Comparison of ENCODE assay signal across 22 mouse cellular contexts in genomic region chr16:9997931-9998330, GRCm38 (mm10). TPM values are rescaled to one million over a fixed set of nuclear protein-coding genes. Genes with fewer than 3 reads are reported as not detected.
DNase-seq lines count a peak whose midpoint lies in the region; ATAC-seq and TF ChIP-seq lines count a peak whose summit lies in the region.
"Had no signal": no experiment of that assay in that cellular context is flagged by ENCODE, and none has a peak within 500 bp of the region (broad histone marks: within the 10 kb centered on the region; RNA-seq: fewer than 3 reads in every experiment).

No protein-coding gene starts in this region.

- no peaks in the 10 kb centered on the region for H3K9me3 ChIP-seq in liver, embryonic 14.5 days (ENCODE audit: control insufficient read depth, low read length)
- H3K9me3 ChIP-seq: forebrain, embryonic 13.5 days; heart, embryonic 15.5 days; limb, embryonic 12.5 days; liver, embryonic 15.5 days had no signal

- intact Hi-C loops in gastrocnemius, adult 2 months (cut with DNase I), result loop anchor here (10.0 kb wide), 1 partner anchor 993 kb away; no protein-coding TSS in a partner anchor
- intact Hi-C loops in gastrocnemius, postnatal 14 days (cut with DNase I; ENCODE audit: low total_unique reads), result loop anchor here (10.0 kb wide), 1 partner anchor 983 kb away; no protein-coding TSS in a partner anchor

- peaks cover 35% of the 10 kb centered on the region for H3K27me3 ChIP-seq in liver, embryonic 14.5 days (ENCODE audit: control insufficient read depth, insufficient read depth, low read length)

- peak; percentile 6; the same call in 1 of the 2 replicates for TF ChIP-seq CTCF in gastrocnemius, adult 2 months (IDR thresholded peaks at IDR 0.05)
- TF ChIP-seq CTCF in liver, embryonic 14.5 days (IDR thresholded peaks at IDR 0.05; ENCODE audit: low read depth), result 0 out of 2 replicates have a peak, but pooled peaks have one; percentile 24

- DNase-seq in gastrocnemius, adult 2 months, result no peak
- DNase-seq in gastrocnemius, postnatal 14 days, result no peak
- no peak for DNase-seq in liver, embryonic 14.5 days (ENCODE audit: low read depth in 3 of 3, low spot score in 3 of 3)
- no peak for DNase-seq in liver
- peak; percentile 17 for DNase-seq in A20 (ENCODE audit: low read depth, low spot score)
- DNase-seq in ZHBTc4 (ENCODE audit: low read depth, low spot score), result peak; percentile 27
- no peak for DNase-seq in urinary bladder, postnatal 36 days (ENCODE audit: low spot score in 2 of 2)
- DNase-seq: adrenal gland, postnatal 36 days; B cell, adult 2 months; gastrocnemius, postnatal 25 days; kidney, adult 8-10 months; layer of hippocampus, adult 9-11 months; lung, postnatal 36 days; right cerebral cortex, postnatal 25 days had no signal

- H3K27ac ChIP-seq in gastrocnemius, adult 2 months, result no peak overlapping the region
- H3K27ac ChIP-seq in liver, embryonic 14.5 days, result no peak overlapping the region
- H3K27ac ChIP-seq: forebrain, embryonic 13.5 days; heart, embryonic 15.5 days; limb, embryonic 12.5 days; liver, embryonic 15.5 days had no signal

- ATAC-seq in liver, embryonic 14.5 days (ENCODE audit: insufficient read depth), result no peak
- ATAC-seq: forebrain, embryonic 13.5 days; Patski had no signal

- H3K36me3 ChIP-seq in liver, embryonic 14.5 days (replicated peaks; ENCODE audit: control insufficient read depth, insufficient read depth, low read depth), result no peaks in the 10 kb centered on the region
- H3K36me3 ChIP-seq: heart, embryonic 15.5 days; limb, embryonic 12.5 days; liver, embryonic 15.5 days had no signal

- H3K9ac ChIP-seq in liver, embryonic 14.5 days (replicated peaks), result no peak overlapping the region
- H3K9ac ChIP-seq: forebrain, embryonic 13.5 days; heart, embryonic 15.5 days; limb, embryonic 12.5 days; liver, embryonic 15.5 days had no signal

- no peaks in the 10 kb centered on the region for H3K4me1 ChIP-seq in liver, embryonic 14.5 days (replicated peaks; ENCODE audit: control insufficient read depth in 2 of 2, insufficient read depth in 2 of 2, low read length in 1 of 2)

- H3K4me2 ChIP-seq in liver, embryonic 14.5 days (ENCODE audit: low read depth), result no peak overlapping the region
- H3K4me2 ChIP-seq: forebrain, embryonic 13.5 days; heart, embryonic 15.5 days; limb, embryonic 12.5 days; liver, embryonic 15.5 days had no signal

- no peak overlapping the region for H3K4me3 ChIP-seq in gastrocnemius, adult 2 months
- H3K4me3 ChIP-seq in liver, embryonic 14.5 days (ENCODE audit: insufficient read depth in 1 of 2, low read depth in 2 of 2, low read length in 2 of 2), result no peak overlapping the region
- H3K4me3 ChIP-seq: forebrain, embryonic 13.5 days; heart, embryonic 15.5 days; limb, embryonic 12.5 days; liver, embryonic 15.5 days had no signal

- TF ChIP-seq EP300 in liver, embryonic 14.5 days (IDR thresholded peaks at IDR 0.05; ENCODE audit: low read depth), result no peak

RNA-seq across cellular contexts. Expression of gene Grin2a, which starts 2.6 kb away (rescaled TPM):
- under 1 TPM in 1 of 2 experiments, not detected in 1; 0.14 TPM for total RNA-seq in gastrocnemius, adult 2 months (2021)
- under 1 TPM; 0.07 to 0.10 TPM for total RNA-seq in gastrocnemius, postnatal 14 days (2021)
- polyA plus RNA-seq in liver, embryonic 14.5 days (2012; rRNA removed), result under 0.01 TPM in 1 of 2 replicates, not detected in the other
- not detected in 2 replicates for polyA plus RNA-seq in liver, embryonic 14.5 days (2014; fragmentation: Nextera tagmentation; extraction: Ambion mirVana)
- total RNA-seq: common myeloid progenitor, adult 5-6 weeks; hematopoietic stem cell, adult 5-6 weeks had no signal
- polyA plus RNA-seq: liver, embryonic 15.5 days; thymus, postnatal 0 days had no signal

Comparison
In these comparisons a context has a peak if more than half of its experiments do, and no peak if none do; other contexts are left out.
1. DNase-seq: peak in A20 (single experiment) and ZHBTc4 (single experiment); none in gastrocnemius, adult 2 months (single experiment), gastrocnemius, postnatal 14 days (single experiment), liver, embryonic 14.5 days (0 of 3), liver (single experiment) and urinary bladder, postnatal 36 days (0 of 2).